Mouse (Mus musculus) MEL-GATA-1-ER (cell line): ENCODE data around the gene Hbb-bt.
"Not testable (repeated sequence)": the region's sequence is repeated elsewhere in the genome, so short reads cannot be mapped to it uniquely, and the experiment has no call there.

Source experiments
- DNase-seq: peaks from one replicate; pipeline ENCODE4 v3.0.0-alpha.2; 2012; ENCODE audit warnings: low read depth; ENCODE audit errors: extremely low read depth

Gene Hbb-bt

DNA sequence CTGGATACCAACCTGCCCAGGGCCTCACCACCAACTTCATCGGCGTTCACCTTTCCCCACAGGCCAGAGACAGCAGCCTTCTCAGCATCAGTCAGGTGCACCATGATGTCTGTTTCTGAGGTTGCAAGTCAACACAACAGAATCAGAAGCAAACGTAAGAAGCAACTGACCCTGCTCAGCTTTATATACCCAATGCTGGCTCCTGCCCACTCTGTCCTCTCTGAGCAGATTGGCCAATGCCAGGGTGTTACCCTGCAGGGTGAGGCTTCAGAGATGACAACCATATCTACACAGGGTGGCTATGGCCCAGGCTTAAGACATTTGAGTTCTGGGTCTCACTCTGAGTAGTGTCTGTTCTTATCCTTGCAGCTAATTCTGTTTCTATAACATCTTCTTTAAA lies at the start of gene Hbb-bt:
Hbb-bt (minus strand) TSS at position 231 of the 400 bp plus-strand sequence.
- DNase-seq: peak; percentile 83

DNA sequence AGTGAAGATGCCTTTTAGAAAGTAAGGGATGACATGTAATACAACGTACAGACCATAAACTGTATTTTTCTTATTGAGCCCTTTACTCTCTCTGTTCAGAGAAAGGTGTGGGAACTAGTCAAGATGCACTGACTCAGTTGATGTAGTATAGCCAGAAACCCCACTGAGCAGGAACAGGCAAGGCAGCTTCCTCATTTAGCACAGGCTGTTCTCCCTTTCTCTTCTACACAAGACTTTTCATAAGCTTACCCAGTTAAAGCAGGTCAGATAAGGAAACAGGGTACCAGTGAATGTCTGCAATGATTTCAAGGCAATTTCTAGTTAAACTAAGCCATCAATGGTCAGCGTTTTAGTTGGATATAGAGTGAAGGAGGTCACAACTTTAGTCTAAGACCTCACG lies 47.7 kb upstream of the Hbb-bt start:
- DNase-seq: peak; percentile 89

DNA sequence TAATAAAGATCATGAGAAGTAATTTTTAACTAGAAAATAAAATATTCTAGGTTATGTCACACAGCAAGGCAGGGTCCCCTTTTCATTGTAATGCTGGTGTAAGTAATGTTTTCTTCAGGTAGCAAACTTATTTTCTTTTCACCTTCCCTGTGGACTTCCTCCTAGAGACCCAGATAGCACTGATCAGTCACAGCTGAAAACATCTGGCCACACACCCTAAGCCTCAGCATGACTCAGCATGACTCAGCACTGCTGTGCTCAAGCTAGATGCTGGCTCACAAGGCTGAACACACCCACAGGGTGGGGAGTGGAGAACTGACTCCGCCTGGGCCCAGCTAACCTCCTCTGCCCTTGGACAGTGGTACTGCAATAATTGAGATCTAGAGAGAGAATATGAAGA lies 47.1 kb upstream of the Hbb-bt start:
- DNase-seq: peak; percentile 99

DNA sequence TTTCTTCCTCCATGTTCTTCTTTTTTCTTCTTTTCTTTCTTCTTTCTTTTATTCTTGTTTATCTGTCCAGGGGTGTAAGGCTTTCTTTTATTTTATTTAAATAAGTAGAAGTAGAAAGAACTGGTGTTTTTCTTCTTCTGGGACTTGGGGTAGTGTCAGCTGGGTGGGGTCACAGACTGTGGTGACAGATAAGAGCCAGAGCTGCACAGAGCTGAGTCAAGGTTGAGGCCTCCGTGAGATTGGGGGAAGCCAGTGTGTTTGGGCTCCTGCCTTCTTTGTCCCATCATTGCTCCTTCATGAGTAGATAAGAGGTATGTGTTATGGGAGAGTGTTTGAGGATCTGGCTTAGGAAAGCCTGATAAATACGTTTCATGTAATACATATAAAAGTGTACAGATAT lies 45.3 kb upstream of the Hbb-bt start:
- DNase-seq: peak; percentile 89

DNA sequence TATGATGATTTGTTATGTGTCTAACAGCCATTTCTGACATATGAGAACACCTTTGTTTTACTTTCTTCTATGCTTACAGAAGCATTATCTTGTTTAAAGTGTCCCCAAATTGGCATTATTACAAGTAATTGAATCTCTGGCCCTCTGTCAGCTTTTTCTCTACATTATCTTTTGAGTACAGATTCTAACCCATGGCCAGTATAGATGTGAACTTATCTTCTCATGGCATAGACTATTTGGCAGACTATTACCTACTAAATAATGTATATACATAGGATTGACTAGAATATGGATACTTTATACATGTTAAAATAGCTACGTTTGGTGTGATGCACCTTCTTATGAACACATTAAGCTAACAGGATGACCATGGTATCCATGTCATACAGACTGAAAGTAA lies 40.9 kb upstream of the Hbb-bt start:
- no peak for DNase-seq

DNA sequence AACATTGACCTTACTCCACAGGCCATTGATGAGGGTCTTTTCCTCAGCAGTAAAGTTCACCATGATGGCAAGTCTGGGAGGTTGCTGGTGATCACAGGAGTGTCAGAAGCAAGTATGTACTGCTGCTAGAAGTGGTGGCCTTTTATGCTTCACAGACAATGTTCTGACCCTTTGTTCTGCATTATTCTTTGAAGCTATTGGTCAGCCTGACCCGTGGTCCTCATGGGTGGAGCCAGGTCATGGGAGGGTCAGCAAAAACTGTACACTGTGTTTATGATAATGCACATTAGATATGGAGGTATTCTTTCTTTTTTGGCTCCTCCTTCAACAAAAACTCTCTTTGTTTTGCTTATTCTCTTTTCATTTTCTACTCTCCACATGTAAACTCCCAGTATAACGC lies 39.3 kb upstream of the Hbb-bt start, which contains the start of gene Hbb-y:
Hbb-y (minus strand) TSS at position 127 of the 400 bp plus-strand sequence.
- no peak for DNase-seq

DNA sequence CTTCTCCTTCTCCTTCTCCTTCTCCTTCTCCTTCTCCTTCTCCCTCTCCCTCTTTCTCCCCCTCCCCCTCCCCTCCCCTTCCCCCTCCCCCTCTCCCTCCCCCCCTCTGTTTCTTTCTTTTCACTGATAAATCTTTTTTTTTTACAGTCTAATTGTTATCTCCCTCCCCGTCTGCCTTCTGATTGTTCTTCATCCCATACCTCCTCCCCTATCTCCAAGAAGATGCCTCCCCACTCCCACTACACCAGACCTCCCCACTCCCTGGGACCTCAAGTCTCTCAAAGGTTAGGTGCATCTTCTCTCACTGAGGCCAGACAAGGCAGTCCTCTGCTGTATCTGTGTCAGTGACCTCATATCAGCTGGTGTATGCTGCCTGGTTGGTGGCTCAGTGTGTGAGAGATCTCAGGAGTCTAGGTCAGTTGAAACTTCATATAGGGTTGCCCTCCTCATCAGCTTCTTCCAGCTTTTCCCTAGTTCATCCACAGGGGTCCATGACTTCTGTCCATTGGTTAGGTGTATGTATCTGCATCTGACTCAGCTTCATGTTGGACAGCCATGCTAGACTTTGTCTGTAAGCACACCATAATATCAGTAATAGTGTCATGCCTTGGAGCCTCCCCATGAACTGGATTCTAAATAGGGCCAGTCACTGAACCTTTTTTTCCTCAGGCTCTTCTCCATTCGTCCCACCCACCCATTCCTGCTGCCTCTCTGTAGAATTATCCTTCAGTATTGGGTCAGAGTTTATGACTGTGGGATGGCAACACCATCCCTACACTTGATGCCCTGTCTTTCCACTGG lies 30.9 kb upstream of the Hbb-bt start:
- no peak for DNase-seq

DNA sequence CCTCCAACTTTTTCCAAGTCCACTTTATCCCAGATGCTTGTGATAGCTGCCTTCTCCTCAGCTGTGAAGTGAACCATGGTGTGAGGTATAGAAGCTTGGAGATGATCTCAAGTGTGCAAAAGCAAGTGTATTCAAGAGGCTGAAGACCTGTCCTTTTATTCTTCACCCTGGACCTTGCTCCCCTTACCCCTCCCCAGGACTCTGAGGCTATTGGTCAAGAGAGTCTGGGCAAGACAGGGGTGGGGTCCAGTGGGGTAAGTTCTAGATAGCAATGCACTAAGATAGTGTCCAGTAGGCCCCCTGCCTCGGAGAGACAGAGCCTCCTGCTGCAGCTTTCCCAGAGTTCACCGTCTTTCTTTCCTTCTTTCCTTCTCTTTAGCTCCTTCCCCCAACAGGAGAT lies 29.2 kb upstream of the Hbb-bt start, which contains the start of gene Hbb-bh1:
Hbb-bh1 (minus strand) TSS at position 131 of the 400 bp plus-strand sequence.
- no peak for DNase-seq

DNA sequence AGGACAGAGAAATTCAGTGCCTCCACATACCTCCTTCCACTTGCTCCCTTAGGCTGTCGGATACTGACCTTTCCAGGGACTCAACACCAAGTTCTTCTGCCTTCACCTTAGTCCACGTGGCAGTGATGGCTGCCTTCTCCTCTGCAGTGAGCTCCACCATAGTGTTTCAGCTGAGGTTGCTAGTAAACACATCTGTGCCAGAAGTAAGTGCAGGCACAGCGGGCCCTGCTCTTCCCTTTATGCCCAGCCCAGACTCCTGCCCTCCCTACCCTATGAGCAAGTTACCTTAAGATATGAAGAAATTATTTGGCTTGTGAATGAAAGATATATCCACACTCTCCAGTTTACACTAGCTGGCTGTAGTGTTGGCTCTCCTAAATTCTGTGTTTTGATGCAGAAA lies 26.5 kb upstream of the Hbb-bt start, which contains the start of gene Hbb-bh2:
Hbb-bh2 (minus strand) TSS at position 253 of the 400 bp plus-strand sequence.
- no peak for DNase-seq

DNA sequence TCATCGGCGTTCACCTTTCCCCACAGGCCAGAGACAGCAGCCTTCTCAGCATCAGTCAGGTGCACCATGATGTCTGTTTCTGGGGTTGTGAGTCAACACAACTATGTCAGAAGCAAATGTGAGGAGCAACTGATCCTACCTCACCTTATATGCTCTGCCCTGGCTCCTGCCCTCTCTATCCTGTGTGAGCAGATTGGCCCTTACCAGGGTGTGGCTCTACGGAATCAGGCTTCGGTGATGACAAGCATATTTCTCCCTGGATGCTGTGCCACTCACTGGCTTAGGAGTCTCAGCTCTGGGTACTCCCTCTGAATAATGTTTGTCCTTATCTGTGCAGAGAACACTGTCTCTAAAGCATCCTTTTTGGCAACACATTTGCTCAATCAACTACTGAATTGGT lies 14.0 kb upstream of the Hbb-bt start, which contains the start of gene Hbb-bs:
Hbb-bs (minus strand) TSS at position 289 of the 400 bp plus-strand sequence.
- DNase-seq: peak; percentile 88

DNA sequence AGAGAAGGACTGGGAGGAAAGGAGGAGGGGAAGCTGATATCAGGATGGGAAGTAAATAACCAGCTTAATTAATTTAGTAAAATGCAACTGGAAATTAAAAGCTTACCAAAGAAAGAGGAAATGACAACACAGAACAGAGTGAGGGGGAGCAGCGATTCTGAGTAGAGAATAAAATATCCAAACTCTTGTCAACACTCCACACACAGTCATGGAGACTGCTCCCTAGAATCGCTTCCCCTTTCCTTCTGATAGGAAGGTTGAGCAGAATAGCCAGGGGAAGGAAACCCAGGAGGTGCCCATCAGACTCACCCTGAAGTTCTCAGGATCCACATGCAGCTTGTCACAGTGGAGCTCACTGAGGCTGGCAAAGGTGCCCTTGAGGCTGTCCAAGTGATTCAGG lies 13.3 kb upstream of the Hbb-bt start:
- not testable (repeated sequence) for DNase-seq

DNA sequence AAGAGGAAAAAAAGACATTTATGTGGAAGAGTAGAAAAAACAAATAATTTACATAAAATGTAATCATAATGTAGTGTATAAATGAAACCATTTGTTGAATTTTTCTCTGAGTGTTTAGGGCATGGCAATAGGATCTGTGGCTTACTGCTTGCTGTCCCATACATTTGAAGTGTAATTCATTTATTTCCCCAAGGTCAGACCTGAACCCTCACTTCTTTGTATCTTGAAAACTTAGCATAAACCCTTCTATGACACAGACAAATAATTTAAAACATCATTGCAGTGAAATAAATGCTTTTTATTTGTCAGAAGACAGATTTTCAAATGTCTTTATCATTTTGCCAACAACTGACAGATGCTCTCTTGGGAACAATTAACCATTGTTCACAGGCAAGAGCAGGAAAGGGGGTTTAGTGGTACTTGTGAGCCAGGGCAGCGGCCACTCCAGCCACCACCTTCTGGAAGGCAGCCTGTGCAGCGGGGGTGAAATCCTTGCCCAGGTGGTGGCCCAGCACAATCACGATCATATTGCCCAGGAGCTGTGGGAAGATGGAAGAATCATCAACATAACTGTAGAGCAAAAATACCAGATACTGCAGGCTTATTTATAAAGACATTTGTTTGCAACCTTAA lies 12.6 kb upstream of the Hbb-bt start:
- DNase-seq: no peak

DNA sequence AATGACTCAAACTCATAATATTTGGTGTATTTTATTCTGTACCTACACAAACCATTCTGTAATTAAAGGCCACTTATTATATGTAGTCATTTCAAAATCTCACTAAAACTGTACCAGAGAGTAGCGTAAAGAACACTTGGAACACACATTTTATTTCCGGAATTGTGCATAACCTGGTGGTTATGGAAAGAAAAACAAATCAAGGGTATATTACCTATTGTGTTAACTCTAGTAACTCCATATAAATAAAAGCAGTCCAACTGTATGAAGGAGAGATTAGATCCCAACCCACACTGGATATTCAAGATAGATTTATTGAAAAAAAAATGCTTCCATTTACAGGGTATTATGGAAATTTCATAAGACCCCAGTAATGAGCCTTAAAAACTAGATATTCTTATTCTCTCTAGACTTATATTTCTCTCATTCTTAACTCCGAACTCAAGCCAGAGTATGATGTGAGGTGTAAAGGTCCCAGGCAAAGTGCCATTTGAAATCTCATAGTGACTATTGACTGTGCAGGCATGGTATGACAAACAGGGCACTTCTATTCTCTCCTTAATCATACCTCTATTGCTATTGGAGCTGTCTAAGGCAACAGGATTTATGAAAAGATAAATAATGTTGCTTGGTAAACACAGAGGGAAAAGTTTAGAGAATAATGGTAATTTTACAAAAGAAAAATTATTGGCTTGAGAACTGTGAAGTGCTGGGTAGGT lies 11.9 kb upstream of the Hbb-bt start:
- DNase-seq: no peak

DNA sequence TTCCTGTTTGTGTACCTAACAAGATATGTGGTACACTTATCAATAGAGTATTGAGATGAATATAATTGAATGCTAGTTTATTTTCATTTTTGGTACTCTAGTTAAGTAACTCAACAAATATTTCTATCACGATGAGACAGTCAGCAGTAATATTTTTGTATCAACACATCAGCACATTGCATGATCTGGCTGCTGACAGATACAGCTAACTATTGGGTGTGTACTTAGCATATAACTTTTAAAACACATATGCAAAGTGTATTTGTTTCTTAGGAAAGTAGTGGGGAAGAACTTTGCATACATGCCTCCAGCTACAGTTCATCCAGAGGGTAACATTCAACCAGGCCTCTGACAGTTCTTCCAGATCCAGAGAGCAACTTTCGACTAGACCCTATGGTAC lies 10.8 kb upstream of the Hbb-bt start:
- no peak for DNase-seq

DNA sequence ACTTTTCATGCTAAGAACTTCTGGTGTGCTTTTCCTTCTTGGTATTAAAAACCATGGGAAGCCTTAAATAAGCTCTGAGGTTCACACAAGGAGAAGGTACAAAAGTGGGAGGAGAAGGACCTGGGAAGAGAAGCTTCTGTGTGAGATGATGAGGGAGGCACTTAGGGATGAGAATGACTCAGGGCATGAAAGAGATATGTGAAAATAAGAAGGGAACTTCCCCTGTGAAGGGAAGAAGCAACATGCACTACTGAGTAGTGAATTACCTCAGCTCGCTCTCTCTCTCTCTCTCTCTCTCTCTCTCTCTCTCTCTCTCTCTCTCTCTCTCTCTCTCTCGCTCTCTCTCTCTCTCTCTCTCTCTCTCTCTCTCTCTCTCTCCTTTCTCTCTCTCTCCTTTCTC lies 1.3 kb upstream of the Hbb-bt start:
- DNase-seq: not testable (repeated sequence)

DNA sequence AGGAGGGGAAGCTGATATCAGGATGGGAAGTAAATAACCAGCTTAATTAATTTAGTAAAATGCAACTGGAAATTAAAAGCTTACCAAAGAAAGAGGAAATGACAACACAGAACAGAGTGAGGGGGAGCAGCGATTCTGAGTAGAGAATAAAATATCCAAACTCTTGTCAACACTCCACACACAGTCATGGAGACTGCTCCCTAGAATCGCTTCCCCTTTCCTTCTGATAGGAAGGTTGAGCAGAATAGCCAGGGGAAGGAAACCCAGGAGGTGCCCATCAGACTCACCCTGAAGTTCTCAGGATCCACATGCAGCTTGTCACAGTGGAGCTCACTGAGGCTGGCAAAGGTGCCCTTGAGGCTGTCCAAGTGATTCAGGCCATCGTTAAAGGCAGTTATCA lies 644 bp downstream of the Hbb-bt start:
- DNase-seq: not testable (repeated sequence)

DNA sequence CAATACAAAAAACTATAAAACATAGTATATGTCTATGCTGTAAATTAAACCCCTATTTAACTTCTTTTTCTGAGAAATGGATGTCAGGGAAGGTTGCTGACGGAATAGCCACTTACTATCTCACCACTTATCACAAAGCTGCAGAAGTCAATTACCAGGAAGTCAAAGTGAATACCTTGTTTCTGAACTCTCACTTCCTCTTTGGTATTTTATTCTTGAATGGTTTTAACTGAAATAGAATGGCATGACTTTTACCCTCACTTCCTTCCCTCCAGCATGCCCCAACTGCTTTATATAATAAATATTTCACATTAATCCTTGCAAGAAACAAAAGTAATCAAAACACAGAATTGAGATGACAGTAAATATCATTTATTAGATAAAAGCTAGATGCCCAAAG lies 1.6 kb downstream of the Hbb-bt start:
- no peak for DNase-seq

DNA sequence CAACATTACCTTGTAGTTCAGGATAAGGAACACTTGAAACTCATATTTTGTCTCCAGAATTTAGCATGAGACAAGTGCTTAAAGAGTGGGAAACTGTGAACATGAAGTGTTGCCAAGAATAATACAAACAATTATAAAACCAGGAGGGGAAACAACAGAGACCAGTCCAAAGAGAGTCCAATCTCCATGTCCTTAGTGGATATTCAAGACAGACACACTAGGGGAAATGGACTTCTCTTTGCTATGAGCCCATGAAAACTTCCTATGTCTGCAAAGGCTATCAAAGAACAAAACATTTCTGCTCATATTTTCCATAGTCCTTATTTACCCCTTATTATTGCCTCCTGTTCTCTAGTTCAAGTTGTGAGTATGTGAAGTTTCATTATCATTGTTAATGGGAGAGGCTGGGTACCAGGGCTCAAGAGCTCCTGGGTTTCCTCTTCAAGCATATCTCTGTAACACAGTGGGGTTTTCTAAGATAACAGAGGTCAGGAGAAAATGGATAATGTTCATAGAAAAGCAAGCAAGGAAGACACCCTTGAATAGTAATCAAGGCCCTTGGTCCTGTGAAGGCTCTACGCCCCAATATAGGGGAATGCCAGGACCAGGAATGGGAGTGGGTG lies 2.5 kb downstream of the Hbb-bt start:
- peak; percentile 86 for DNase-seq

DNA sequence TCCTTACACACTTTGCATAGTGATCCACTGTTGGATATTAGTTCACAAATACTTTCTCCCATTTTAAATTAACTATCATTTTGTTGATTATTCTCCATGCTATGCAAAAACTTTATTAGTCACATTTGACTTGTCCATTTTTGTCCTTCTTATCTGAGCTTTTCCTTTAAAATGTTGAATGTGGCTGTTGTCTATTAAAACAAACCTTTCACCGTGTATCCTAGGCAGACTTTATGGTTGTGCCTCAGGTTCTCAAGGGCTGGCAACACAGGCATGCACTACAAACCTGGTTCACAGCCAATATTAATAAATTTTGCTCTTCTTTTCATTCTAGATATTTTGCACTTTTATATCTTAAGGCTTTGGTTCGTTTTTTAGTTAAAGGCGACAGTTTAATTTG lies 3.0 kb downstream of the Hbb-bt start:
- DNase-seq: no peak

DNA sequence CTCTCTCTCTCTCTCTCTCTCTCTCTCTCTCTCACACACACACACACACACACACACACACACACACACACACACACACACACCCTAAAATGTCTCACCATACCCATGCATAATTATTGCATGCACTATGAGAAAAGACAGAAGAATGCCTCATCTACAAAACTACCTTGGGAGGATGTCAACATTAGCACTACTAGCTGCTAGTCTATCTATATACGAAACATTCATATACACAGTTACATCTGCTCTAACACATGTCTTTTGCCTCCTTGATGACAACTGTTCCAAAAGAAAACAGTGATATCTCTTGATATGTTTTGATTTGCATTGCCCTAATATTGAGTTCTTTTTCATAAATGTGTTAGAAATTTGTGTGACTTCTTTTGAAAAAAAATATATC lies 3.5 kb downstream of the Hbb-bt start:
- DNase-seq: no peak

DNA sequence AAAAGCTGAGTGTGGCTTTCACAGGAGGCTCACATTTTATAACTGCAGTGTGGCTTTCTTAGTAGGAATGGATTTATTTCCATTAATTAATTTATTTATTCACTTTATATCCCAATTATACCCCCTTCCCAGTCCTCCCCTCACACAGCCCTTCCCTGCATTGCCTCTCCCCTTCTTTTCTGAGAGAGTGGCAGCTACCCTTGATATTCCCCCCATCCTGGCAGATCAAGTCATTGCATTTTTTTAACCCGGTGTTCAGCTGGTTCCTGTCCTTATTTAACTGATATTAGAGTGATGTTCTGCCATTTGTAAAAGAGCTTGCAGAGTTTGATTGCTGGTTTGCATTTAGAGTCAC lies 4.0 kb downstream of the Hbb-bt start:
- DNase-seq: no peak
